Mouse (Mus musculus): ENCODE results near the gene Bcas3. TPM values are rescaled to one million over a fixed set of nuclear protein-coding genes. Genes with fewer than 3 reads are reported as not detected.

Bcas3 gene
- polyA plus RNA-seq, 1 experiment from 2014 or later: 16.6 TPM

DNA sequence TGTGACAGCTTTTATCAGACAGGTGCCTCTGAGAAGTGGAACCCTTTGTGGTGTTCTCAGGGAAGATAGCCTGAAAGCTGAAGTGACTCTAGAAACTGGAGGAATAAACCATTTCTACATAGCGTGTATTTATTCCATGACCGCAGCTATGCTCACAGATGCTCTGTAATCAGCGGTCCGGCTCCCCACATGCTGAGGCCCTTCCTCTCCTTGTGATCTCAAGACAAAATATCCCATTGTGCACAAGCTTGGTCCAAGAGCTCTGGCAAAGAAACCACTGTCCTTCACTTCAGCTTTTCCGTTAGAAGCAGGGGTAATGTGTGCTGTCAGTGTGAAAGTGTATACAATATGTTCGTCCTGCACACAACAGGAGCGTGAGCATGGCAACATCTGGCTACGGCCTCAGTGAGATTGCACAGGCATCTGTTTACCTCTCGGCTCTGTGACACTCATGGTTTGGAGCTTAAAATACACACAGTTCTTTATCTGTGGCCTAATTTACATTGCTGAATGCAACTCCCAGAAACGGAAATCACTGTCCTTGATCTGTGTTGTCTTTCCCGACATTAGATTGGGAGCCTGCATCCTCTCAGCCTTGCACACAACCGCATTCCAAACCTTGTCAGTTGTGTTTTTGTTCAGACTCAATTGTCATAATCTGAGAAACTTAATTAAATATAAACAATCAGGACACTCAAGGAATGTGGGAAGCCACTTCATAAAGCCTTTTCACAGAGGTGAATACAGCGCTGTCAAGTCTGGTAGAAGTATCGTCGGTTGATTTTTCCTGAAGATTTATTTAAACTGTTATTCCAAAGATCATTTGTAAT is 225.1 kb downstream of the Bcas3 start:
- no peak for ATAC-seq (replicated peaks; ENCODE audit: insufficient number of reproducible peaks, insufficient read depth, low FRiP score, low read depth)
- H3K36me3 ChIP-seq: no peaks in the 10 kb centered on the region
- no peaks in the 10 kb centered on the region for H3K27me3 ChIP-seq
- no peaks in the 10 kb centered on the region for H3K9me3 ChIP-seq (replicated peaks)
- 32% methylated on average over 15 of the region's 15 CpGs for WGBS
- no peak overlapping the region for H3K4me2 ChIP-seq
- H3K9ac ChIP-seq: no peak overlapping the region
- peaks cover 25% of the 10 kb centered on the region for H3K4me1 ChIP-seq (replicated peaks)
- no peak overlapping the region for H3K4me3 ChIP-seq
- peak overlapping the region; percentile 48; the same call in 1 of the 2 replicates for H3K27ac ChIP-seq

DNA sequence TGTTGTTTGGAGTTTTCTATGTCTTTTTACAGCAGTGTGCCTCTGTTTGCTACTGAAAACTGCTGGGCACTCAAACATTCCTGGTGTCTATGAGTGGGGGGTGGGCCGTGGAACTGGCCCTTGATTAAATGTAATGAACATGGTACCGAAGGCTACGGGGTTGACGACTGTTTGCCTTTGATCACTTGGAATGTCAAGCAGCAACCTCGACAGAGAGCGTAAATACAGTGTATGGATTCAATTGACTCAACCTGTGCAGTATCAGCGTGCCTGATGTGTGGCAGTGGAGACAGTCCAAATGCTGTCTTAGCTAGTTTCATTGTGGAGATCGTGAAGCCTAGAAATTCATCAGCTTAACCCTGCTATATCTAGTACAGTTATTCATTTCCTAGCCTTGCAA is 231.1 kb downstream of the Bcas3 start:
- Histone ChIP-seq H3K4me2 (no peak overlapping the region), H3K27ac (no peak overlapping the region), H3K4me3 (no peak overlapping the region), H3K9me3 (replicated peaks) (no peaks in the 10 kb centered on the region), H3K9ac (no peak overlapping the region), H3K4me1 (replicated peaks) (no peaks in the 10 kb centered on the region), H3K36me3 (no peaks in the 10 kb centered on the region), H3K27me3 (no peaks in the 10 kb centered on the region)
- 56% methylated on average over 8 of the region's 8 CpGs for WGBS
- ATAC-seq (replicated peaks; ENCODE audit: insufficient number of reproducible peaks, insufficient read depth, low FRiP score, low read depth): no peak

DNA sequence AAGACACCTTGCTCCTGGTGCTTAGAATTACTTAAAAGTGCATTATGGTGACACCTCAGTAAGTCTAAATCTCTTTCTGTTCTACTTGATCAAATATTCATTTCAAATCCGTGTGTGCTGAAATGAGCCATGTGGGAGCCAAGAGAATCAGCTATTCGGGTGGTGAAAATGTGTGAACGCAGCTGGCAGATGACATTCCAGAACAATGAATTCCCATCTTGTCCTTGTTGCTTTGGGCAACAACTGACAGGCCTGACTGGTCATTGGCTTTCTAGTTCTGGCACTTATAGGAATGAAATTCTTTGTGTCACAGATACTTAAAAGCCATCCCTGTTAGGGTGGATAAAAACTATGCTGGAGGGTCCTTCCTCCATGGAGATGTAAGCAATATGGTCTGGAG is 240.7 kb downstream of the Bcas3 start:
- no peak for ATAC-seq (replicated peaks; ENCODE audit: insufficient number of reproducible peaks, insufficient read depth, low FRiP score, low read depth)
- H3K4me1 ChIP-seq (replicated peaks): no peaks in the 10 kb centered on the region
- no peaks in the 10 kb centered on the region for H3K9me3 ChIP-seq (replicated peaks)
- no peak overlapping the region for H3K4me3 ChIP-seq
- H3K9ac ChIP-seq: no peak overlapping the region
- H3K27me3 ChIP-seq: no peaks in the 10 kb centered on the region
- no peak overlapping the region for H3K4me2 ChIP-seq
- H3K36me3 ChIP-seq: no peaks in the 10 kb centered on the region
- WGBS: 70% methylated on average over 3 of the region's 3 CpGs
- H3K27ac ChIP-seq: no peak overlapping the region

DNA sequence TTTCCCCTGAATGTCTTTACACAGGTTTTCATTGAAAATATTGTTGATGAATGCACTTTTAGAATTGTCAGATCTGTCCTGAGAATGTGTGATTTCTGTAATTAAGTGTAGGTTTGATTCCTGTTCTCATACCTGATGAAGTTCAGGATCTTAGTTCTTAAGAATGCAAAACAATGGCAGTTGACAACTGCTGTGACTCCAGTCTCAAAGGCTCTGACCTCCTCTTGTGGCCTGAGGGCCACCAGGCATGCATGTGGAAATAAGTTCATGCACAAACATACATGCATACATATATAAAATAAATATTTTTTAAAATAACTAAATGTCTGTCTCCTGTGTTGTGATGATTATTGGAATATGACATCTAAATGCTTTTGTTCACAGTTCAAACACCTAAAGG is 246.3 kb downstream of the Bcas3 start:
- H3K27me3 ChIP-seq: no peaks in the 10 kb centered on the region
- no peak for ATAC-seq (replicated peaks; ENCODE audit: insufficient number of reproducible peaks, insufficient read depth, low FRiP score, low read depth)
- H3K27ac ChIP-seq: no peak overlapping the region
- H3K4me1 ChIP-seq (replicated peaks): no peaks in the 10 kb centered on the region
- H3K36me3 ChIP-seq: no peaks in the 10 kb centered on the region
- H3K4me3 ChIP-seq: no peak overlapping the region
- H3K9ac ChIP-seq: no peak overlapping the region
- no peak overlapping the region for H3K4me2 ChIP-seq
- no peaks in the 10 kb centered on the region for H3K9me3 ChIP-seq (replicated peaks)

DNA sequence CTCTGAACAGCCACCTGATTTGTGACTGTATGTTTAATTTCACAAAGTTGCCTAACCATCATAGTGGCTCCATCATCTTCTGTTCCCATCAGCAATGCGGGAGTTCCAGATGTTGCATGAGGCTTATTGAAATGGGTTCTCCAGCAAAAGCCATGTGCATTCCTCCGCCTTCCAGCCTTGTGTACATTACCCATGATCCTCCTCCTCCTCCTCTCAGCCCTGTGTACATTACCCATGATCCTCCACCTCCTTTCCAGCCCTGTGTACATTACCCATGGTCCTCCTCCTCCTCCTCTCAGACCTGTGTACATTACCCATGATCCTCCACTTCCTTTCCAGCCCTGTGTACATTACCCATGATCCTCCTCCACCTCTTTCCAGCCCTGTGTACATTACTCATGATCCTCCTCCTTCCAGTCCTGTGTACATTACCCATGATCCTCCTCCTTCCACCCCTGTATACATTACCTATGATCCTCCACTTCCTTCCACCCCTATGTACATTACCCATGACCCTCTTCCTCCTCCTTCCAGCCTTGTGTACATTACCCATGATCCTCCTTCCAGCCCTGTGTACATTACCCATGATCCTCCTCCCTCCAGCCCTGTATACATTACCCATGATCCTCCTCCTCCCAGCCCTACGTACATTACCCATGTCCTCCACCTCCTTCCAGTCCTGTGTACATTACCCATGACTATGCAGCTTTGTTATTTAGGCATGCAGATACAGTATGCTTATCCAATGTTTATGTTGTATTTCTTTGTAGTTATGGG is 250.8 kb downstream of the Bcas3 start:
- Histone ChIP-seq H3K27me3 (no peaks in the 10 kb centered on the region), H3K27ac (no peak overlapping the region), H3K4me3 (no peak overlapping the region), H3K4me1 (replicated peaks) (no peaks in the 10 kb centered on the region; the same call in 1 of the 2 replicates), H3K36me3 (no peaks in the 10 kb centered on the region), H3K9ac (no peak overlapping the region), H3K9me3 (replicated peaks) (no peaks in the 10 kb centered on the region), H3K4me2 (no peak overlapping the region)
- ATAC-seq (replicated peaks; ENCODE audit: insufficient number of reproducible peaks, insufficient read depth, low FRiP score, low read depth): no peak
- 92% methylated on average over 3 of the region's 3 CpGs for WGBS

DNA sequence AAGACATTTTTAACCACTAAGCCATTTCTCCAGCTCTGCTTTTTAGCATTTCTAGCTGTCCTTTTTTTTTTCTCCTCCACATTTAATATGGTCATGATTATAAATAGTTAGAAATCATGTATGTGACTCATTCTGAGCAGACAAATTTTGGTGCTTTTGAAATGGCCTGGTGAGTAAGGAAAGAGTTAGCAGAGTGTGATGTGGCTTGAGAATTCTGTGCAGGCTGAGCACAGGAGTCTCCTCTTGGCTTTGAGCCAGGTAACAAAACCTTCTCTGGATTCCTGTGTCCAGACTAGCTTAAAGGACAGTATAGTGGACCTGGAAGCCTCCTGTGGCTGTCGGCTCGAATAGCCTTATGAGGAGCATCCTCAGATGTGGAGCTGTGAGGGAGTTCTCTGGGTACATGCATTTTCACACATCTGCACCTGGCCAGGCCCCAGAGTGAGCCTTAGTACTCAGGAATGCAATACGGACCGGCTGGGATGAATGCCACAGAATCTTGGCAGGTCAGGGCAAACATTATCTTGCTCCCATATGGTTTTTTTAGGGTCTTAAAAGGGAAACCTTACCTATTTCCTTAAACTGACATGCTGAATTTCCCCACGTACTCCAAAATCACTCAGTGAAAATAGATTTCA is 256.5 kb downstream of the Bcas3 start:
- H3K9me3 ChIP-seq (replicated peaks): no peaks in the 10 kb centered on the region
- H3K4me3 ChIP-seq: no peak overlapping the region
- peak overlapping the region; percentile 47 for H3K27ac ChIP-seq
- no peak overlapping the region for H3K9ac ChIP-seq
- no peak overlapping the region for H3K4me2 ChIP-seq
- H3K4me1 ChIP-seq (replicated peaks): peaks cover 22% of the 10 kb centered on the region
- WGBS: 25% methylated on average over 5 of the region's 5 CpGs
- ATAC-seq (replicated peaks; ENCODE audit: insufficient number of reproducible peaks, insufficient read depth, low FRiP score, low read depth): no peak
- H3K36me3 ChIP-seq: no peaks in the 10 kb centered on the region
- no peaks in the 10 kb centered on the region for H3K27me3 ChIP-seq

DNA sequence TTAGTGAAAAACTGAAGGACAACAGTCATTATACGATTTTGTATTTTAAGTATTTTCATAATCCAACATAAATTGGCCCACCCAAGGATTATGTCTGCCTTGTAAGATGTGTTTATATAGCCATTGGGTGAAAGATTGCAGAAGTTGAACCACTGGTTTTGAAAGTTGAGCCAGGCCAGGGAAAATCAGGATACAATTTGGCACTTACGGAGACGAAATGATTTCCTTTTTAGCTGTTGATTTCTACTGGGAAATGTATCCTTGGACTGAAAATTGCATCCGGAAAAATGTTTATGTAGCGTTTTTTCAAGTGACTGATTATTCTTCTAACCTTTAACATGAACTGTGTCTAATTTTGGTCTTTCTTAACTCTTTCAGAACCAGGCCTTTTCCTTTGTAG is 260.1 kb downstream of the Bcas3 start:
- H3K27ac ChIP-seq: no peak overlapping the region
- H3K9ac ChIP-seq: no peak overlapping the region
- no peaks in the 10 kb centered on the region for H3K27me3 ChIP-seq
- no peak overlapping the region for H3K4me2 ChIP-seq
- peaks cover 39% of the 10 kb centered on the region for H3K4me1 ChIP-seq (replicated peaks)
- WGBS: 49% methylated on average over 5 of the region's 5 CpGs
- ATAC-seq (replicated peaks; ENCODE audit: insufficient number of reproducible peaks, insufficient read depth, low FRiP score, low read depth): no peak
- no peak overlapping the region for H3K4me3 ChIP-seq
- no peaks in the 10 kb centered on the region for H3K9me3 ChIP-seq (replicated peaks)
- H3K36me3 ChIP-seq: no peaks in the 10 kb centered on the region

DNA sequence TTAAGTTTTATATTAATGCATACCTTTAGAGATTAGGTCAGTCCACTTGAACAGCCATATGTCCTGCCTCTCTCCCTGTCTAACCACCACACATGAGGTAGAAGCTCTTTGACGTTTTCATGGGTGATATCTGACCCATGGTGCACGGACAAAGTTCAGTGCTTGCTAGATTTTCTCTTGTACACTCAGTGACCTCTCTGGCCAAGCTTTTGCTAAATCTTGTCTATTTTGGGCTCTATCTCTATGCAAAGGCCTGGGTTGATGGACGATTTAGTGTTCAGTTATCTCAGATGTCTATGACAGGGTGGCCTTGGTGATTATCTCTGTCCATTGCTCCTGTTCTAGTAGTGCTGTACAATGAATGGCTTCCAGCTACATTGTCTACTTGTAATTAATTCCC is 260.6 kb downstream of the Bcas3 start:
- no peak overlapping the region for H3K4me3 ChIP-seq
- H3K36me3 ChIP-seq: no peaks in the 10 kb centered on the region
- no peaks in the 10 kb centered on the region for H3K9me3 ChIP-seq (replicated peaks)
- peaks cover 39% of the 10 kb centered on the region for H3K4me1 ChIP-seq (replicated peaks)
- no peak overlapping the region for H3K9ac ChIP-seq
- no peak for ATAC-seq (replicated peaks; ENCODE audit: insufficient number of reproducible peaks, insufficient read depth, low FRiP score, low read depth)
- WGBS: 45% methylated on average over 3 of the region's 3 CpGs
- H3K27me3 ChIP-seq: no peaks in the 10 kb centered on the region
- H3K4me2 ChIP-seq: no peak overlapping the region
- no peak overlapping the region for H3K27ac ChIP-seq

DNA sequence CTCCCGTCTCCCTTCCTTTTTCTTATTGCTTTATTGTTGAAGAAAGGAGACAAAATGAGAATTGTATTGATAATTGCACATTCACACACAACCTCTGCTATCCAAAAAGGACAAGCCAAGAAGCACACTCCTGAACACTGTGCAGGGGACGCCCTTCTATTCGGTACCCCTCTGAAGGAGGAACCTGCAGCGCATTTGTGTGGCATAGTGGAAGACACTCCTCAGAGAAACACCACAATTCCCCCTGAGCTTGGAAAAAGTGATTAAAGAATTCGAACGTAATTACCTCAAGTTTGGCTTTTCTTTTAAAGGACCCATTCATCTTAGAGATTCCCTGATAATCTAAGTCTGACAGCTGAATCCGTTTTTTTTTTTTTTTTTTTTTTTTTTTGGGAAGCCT is 261.5 kb downstream of the Bcas3 start:
- no peak for ATAC-seq (replicated peaks; ENCODE audit: insufficient number of reproducible peaks, insufficient read depth, low FRiP score, low read depth)
- Histone ChIP-seq H3K9me3 (replicated peaks) (no peaks in the 10 kb centered on the region), H3K4me1 (replicated peaks) (peaks cover 41% of the 10 kb centered on the region), H3K27me3 (no peaks in the 10 kb centered on the region), H3K9ac (no peak overlapping the region), H3K27ac (no peak overlapping the region), H3K4me2 (no peak overlapping the region), H3K4me3 (no peak overlapping the region), H3K36me3 (no peaks in the 10 kb centered on the region)
- 79% methylated on average over 7 of the region's 7 CpGs for WGBS

DNA sequence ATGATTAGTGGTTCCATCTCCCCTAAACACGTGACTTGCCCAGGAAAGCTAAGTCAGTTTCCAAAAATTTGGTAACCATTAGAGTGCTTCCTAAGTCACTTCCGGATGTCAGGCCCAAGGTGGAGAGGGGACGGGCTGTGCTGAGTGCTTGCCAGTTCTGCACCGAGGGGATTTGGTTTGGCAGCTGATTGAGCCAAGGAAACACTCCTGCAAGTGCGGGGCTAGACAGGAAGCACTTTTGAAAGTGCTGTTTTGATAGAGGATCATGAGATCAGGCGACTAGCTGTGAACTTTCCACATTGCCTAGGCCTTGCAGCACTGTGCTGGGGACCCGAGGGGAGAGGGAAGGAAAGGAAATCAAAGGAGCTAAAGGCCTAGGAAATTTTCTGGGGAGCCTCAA is 262.5 kb downstream of the Bcas3 start:
- WGBS: 27% methylated on average over 7 of the region's 7 CpGs
- H3K27ac ChIP-seq: peak overlapping the region; percentile 3; the same call in 1 of the 2 replicates
- H3K36me3 ChIP-seq: no peaks in the 10 kb centered on the region

DNA sequence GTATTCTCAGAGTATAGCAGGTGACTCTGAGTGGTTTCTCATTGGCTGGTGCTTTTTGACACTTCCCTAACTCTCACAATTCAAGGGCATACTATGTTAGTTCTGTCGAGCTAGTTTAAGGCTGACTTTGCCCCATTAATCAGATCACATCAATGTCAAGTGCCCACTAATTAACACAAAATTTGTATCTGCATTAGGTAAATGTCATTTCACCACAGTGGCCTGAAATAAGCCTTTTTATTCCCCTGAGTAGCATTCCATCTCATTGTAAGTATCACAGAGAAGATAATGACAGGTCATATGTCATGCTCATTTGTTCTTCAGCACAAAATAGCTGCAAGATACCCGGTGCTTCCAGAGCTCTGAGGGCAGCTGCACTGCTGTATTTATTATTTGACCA is 268.5 kb downstream of the Bcas3 start:
- peaks cover 19% of the 10 kb centered on the region for H3K4me1 ChIP-seq (replicated peaks)
- H3K4me2 ChIP-seq: no peak overlapping the region
- no peaks in the 10 kb centered on the region for H3K27me3 ChIP-seq
- 31% methylated on average over 2 of the region's 2 CpGs for WGBS
- ATAC-seq (replicated peaks; ENCODE audit: insufficient number of reproducible peaks, insufficient read depth, low FRiP score, low read depth): no peak
- H3K9ac ChIP-seq: no peak overlapping the region
- H3K36me3 ChIP-seq: no peaks in the 10 kb centered on the region
- H3K27ac ChIP-seq: no peak overlapping the region
- no peaks in the 10 kb centered on the region for H3K9me3 ChIP-seq (replicated peaks)
- H3K4me3 ChIP-seq: no peak overlapping the region

More for the DNA sequence above, 262.5 kb downstream of the Bcas3 start:
- Histone ChIP-seq H3K9ac (no peak overlapping the region), H3K4me3 (no peak overlapping the region), H3K27me3 (no peaks in the 10 kb centered on the region), H3K4me2 (no peak overlapping the region), H3K9me3 (replicated peaks) (no peaks in the 10 kb centered on the region), H3K4me1 (replicated peaks) (peaks cover 31% of the 10 kb centered on the region)
- peak; percentile 58; the same call in 1 of the 2 replicates for ATAC-seq (replicated peaks; ENCODE audit: insufficient number of reproducible peaks, insufficient read depth, low FRiP score, low read depth)

Measured in heart, embryonic 15.5 days (tissue).